Mouse (Mus musculus): Measurements from ENCODE around the gene Exog. TPM values are rescaled to one million over a fixed set of nuclear protein-coding genes. Genes with fewer than 3 reads are reported as not detected.

The Exog gene
- polyA plus RNA-seq (2017; shearing (Covaris generic)), result 10 to 100 TPM; 12.6 to 16.2 TPM

DNA sequence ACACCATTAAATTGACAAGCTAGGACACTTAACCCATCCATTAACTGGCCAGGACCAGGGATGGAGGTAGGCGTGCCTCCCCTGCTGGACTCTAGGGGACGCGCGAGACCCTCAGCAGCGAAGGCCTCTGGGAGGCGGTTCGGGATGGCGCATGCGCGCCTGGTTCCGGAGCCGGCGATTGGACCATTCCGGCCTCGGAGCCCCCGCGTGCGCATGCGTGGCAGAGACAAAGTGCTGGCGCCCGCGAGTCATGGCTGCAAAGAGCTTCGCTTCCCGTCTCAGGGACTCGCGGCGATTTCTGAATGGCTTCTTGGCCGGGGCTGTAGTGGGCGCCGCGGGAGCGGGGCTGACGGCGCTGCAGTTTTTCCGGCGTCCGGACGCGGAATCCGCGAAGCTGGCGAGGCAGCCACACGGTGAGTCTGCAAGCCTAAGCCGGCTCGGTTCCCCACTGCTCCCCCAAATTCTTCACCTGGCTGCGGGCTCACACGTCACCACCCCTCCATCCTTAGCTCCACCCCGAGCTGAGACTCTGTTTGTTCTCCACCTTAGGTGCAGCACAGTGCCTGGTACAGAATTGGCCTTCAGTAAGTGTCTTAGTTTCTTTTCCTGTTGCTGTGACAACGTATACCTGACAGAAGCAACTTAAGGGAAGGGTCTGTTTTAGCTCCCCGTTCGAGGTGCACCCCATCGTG lies at the start of gene Exog:
Exog (plus strand) TSS at position 206 of the 692 bp plus-strand sequence.
- peak; percentile 90 for ATAC-seq

DNA sequence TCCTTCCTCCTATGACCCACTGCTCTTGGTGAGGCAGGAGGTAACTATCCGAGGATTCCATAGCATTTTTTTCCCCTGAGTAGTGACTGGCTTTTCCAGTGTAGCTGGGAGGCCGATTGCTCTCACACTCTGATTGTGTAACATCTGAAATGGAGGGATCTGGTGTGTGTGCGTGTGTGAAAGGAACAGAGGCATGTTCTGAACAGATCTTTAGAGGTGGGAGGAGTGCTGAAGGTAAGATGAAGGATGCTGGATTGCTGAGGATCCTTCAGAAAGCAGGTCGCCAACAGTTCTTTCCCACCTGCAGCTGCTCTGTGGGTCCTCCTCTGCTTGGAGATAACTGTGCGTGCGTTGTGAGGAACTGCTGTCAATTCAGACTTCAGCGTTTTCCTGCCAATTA lies 43.4 kb upstream of the Exog start:
- no peak for ATAC-seq

DNA sequence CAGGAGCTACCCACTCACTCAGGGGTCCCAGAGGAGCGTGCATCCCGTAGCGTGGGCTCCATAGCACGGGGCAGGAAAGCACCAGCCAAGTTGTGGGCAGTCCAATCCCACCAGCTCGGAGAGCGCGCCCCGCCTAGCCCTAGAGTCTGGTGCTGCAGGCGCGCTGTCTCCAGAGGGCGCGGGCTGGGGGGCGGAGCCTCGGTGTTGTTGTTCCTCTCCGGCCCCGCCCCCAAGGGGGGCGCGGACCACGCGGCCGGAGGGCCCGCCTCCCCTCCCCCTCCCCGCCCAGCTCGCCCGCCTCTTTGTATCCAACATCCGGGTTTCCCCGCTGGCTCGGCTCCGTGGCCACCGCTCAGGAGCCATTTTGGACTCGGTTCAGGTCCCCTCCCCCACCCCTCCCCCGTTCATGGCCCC lies 42.9 kb upstream of the Exog start, which contains the start of gene Acvr2b:
Acvr2b (plus strand) TSS at position 318 of the 414 bp plus-strand sequence.
- peak; percentile 53 for ATAC-seq

DNA sequence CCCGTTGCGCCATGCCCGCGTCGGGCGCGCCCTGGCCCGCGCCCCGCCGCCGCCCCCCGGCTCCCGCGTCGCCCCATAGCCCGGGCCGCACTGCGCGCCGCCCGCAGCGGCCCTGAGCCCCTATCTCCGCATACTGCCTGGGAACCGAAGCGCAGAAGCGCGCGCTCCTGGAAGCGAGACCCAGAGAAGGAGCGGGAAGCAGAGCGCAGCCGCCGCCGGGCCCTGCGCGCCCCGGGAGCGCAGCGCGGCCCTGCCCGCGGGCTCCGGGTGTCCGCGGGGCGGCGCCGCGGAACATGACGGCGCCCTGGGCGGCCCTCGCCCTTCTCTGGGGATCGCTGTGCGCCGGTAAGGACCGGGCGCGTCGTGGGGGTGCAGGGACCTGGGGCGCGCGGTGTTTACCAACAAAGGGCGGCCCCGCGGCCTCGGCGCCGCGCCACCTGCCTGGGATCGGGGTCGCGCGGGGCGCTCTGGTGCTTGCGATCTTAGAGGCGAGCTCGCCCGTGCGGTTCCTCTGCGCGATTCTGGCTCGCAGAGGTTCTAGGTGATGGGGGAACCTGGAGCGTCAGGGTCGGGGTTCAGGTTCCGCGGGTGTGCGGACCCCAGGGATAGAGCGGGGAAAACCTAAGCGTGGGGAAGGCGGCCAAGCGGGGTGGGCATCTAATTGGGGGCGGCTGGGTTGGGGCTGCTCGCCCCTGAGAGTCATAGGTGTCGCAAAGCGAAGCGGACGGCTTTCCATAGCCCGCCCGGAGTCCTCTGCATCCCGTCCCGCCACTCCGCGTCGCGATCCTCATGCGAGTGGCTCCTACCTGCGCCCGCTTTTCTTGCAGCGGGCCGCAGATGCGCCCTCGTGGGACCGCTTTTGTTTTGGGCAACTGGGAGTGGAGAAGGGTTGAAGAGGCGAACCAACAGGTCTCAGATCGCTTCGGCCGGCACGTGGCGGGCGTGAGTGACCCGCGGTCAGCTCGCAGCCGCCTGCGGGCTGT lies 42.2 kb upstream of the Exog start:
- no peak for ATAC-seq

DNA sequence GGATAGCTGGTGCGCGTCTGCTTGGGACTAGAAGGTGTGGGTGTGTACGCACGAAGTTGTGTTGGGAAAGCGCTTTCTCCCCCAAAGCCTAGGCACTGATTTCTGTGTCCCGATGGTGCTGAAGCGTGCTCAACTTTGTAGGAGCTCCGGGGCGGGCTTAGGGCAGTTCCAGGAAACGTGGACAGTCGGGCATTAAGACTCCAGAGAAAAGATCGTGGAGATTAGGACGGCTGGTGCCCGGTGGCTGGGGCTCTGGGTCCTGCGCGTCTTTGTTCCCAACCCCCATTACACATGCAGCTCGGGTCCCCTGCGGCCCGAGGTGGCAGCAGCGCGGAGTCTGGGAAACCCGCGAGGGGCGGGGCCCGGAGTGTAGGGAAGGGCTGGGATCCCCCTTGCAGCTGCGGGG lies 41.5 kb upstream of the Exog start:
- ATAC-seq, result no peak

DNA sequence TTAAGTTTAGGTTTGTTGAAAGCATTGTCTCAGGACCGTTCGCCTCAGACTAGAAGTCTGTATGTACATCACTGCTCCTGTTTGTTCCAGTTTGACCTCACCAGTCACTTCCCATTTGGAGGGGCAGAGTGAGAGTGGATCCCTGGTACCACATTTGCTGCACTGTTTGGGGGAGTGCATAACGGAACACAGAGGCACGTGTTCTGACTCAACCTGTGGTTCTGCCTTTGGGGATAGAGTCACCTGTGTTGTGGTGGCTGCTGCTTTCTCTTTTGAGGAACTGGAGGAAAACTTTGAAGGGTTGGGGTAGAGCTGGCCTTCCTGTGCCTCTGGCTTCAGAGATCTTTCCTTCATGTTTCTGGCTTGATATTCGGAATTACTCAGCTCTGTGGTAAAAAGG lies 40.7 kb upstream of the Exog start:
- ATAC-seq, result no peak

DNA sequence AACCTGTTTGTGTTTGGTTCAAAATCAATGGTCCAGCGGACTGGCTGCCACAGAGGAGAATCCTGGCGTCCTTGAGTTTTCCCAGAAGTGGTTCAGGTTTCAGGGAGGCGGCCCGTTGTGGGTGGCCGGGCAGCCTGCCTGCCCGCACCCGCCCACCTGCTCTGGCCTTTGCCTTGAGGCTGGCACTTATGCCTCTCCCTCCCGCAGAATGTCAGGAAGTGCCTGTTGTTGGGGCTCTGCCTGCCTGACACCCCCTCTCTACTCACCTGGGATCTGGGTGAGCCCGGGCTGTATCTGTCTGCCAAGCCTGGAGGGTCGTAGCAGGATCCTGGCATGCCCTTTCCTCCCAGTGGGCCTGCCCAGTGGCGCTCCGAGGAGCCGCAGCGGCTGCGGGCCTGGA lies 36.9 kb upstream of the Exog start:
- no peak for ATAC-seq

DNA sequence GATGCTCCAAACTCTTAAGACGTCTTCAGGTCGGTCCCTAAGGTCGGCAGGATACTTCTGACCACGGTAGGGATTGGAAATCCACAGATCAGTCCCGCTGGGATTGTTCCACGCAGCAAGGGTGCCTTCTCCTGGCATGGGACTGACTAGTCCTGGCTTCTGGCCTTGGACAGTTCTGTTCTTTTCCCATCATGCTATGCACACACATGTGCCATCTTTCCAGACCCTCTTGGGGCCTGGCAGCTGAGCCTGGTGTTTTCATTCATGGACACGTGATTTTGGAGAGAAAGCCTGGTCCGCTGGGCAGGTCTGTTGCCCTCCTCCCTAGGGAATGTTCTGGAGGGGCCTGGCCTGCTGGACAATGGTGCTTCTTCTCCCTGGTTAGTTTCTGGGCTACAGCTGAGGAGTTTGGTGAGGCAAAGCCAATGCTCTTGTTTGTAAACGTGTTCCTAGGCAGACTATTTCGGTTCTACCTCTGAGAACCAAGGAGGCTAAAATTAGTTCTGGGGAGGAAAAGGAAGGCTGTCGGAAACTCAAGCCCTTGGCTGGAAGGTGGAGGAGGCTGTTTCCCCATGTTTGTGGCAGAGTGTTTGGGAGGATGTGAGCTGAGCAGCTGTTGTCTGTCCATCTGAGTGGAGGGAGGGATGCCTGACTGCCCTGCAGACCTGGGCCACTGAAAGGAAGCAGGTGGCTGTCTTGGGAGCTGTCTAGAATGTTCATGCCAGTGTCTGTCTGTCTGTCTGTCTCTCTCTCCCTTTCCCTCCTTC lies 35.7 kb upstream of the Exog start:
- no peak for ATAC-seq

DNA sequence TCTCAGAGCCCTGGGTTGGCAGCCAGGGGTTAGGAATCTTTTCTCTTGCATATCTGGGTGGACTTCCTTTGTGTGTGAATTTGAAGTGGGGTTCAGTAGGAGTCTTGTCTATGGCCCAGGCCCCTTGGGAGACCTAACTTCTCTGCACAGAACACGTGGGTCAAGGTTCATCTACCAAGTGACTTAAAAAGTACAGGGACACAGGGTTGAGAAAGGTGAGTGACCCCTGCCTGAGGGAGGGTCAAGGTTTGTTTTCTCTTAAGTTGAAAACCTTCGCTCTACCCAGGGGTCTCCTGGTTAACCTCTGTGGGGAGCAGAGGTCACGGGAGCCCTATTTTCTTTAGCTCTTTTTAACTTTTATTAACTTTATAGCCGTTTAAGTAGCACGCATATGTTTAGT lies 34.9 kb upstream of the Exog start:
- no peak for ATAC-seq

DNA sequence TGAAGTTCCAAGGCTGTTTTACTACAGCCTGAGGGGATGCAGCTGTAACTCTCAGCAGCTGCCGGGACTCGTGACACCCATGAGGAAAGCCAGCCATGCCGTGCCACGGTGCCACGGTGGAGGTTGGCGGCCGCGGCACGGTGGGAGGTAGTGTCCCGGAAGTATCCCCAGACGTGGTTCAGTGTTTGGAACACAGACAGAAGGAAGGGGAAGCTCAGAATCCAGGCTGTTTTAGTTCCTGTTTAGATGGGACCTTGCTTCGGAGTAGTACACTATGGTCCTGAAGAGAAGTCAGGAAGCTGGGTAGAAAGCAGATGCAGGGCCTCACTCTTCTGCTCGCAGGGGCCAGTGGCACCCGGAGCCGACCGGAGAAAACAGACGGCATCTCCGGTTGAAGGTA lies 26.7 kb upstream of the Exog start:
- no peak for ATAC-seq

DNA sequence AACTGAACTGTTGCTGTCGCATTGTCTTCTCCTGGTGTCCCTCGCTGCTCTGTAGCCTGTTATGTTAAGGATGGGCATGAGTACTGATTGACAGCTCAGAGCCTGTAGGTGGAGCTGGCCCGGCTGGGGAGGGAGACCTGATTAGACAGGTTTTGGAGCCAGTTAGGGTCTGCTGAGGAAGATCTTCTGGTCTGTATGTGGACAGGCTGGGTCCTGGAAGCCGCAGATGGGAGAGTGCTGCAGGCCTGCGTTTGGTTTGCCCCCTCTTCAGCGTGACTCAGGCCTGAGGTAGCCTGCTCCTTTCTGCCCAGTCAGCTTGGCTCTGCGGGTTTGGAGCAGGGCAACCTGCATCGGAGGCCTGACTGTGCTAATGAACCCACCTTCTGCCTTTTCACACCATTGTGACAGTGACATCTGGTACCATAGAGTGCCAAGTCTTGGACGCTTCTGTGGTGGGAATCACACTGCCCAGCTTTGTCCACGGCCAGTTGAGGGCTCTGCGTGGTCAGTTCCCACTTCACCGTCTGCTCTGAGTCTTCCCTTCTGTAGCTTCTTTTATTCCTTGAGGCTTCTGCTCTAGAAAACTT lies 24.8 kb upstream of the Exog start:
- no peak for ATAC-seq

DNA sequence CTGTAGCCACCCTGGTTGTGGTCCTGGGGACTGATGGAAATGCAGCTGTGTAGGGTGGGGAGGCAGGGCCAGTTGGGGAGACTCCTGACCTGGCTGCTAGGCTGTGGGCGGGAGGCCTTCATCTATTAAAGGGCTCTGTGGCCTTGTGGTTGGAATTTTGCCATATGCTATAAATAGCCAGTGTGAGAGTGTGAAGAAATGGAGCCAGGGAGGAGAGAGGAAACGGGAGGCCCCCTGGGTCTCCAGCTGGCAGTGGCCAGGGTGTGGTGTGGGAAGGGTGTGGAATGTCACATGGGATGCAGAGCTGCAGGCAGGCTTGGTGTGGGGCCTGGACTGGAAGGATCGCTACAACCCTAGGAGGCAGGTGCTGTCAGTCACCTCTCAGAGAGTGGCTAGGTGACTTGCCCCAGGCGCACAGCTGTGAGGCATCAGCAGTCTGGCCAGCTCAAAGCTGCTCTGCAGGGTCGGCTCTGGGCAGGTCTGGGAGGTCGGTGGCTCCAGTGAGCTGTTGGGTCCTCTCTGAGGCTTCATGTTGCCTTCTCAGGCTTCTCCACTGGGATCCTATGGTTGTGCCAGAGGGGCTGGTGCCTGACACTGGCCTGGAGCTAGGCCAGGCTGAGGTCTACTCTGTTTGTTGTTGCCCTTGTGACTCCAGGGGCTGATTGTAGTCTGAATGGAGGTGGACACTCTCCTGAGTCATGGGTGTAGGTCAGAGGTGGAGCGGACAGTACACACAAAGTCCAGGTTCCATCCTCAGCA lies 19.3 kb upstream of the Exog start:
- no peak for ATAC-seq

DNA sequence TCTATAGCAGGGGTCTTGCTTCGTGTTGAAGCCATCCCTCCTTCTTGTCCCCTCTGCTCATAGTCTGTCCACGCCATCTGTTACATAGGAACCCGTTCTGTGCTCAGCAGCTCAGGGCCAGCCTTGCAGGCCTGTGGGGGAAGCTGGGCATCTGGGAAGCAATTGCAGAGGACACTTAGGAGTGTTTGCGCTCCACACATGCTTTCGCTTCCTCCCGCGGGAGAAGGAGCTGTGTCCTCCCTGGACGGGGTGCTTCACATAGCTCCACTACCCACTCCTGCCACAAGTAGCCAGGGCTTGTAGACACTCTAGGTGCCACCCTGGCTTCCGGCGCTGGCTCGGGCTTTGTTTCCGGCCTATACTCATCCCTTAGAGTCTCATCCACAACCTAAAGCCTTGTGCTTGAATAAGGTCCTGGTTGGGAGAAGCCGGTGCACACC lies 18.7 kb upstream of the Exog start:
- ATAC-seq, result no peak

DNA sequence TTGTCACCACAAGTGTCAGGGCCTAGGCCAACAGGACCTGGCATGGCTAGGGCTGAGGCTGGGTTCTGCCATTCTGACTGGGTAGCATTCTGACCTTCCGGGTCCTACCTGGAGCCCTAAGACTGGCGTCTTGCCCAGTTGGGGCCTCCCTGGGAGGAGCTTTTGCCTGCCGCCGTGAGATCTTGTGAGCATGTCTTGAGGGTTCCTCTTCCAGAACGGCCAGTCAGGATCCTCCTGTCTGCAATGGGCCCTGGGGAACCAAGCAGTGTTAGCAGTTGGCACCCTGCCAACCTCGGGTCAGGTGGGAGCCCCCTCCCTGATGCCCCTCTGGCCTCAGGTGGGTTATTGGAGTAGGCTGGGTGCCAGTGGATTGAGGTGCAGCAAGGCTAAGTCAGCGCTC lies 18.3 kb upstream of the Exog start:
- no peak for ATAC-seq

DNA sequence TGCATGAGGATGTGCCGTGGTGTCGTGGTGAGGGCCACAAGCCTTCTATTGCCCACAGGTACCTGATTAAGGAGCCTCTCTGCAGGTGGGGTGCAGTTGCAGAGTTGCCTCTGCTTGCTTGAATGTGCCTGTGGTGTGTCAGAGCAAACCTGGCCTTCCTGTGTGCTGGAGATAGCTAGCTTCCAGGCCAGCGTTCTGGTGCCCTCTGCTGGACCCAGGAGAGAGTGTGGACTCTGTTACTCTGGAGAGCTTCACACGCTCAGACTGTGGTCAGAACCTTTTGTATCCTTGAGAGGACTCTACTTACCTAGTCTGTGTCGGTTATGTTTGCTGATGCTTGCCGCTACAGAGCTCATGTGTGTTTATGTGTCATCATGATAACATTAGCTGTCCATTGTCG lies 14.4 kb upstream of the Exog start:
- ATAC-seq, result peak; percentile 54

DNA sequence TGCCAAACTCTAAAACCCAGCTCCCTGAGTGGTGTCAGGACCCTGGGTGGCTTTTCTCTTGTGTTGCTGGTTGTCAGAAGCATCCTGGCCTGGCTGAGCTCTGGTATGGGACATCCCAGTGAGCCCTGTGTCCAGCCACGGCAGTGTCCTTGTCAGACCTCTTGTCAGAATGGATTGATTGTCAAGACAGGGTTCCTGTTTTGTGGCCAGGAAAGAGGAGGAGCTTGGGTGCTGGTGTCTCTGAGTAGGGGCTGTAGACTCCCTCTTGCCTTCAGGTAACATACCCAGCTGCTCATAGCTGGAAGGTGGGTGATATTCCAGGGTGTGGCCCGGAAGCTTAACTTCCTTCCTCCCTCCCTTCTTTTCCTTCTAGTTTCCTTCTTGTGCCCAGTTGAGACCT lies 8.9 kb upstream of the Exog start:
- no peak for ATAC-seq

DNA sequence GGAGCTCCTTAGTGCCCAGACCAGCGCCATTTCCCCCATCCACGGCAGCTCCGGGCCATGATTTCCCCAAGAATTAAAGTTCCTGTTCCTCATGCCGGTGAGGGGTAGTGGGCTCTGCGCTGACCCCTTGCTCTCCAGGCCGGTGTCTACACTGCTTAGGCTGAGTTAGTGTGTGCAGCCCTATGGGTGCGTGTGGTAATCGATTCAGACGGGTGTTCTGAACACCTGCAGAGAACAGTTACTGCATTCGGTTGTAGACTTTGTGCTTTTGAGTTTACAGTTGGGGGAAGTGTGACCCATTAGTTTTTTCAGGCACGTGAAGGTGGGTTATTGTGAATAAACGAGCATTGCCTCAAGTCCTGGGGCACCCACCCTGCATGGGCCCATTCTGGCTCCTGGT lies 6.7 kb upstream of the Exog start:
- no peak for ATAC-seq

DNA sequence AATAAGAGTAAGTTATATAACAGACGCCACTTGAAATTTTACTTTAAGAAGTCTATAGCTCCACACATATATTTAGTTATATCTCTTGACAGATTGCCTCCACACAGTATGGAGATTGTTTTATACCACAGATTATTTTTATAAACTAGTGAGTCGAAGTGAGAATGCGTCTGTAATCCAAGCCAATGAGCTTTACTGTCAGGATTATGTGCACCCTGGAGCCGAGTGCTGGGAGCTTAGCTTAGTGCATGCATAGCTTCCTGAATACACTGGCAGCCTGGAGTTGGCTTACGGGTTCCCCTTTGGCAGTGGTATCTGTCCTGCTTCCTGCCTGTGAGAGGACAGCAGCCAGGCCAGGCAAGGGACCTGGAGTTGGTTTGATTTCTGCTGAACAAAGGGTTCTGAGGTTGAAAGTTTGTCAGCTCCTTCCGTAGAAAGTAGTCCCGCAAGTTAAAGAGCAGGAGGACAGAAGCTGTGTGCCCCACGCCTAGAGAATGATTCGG lies 6.2 kb upstream of the Exog start:
- ATAC-seq, result no peak

DNA sequence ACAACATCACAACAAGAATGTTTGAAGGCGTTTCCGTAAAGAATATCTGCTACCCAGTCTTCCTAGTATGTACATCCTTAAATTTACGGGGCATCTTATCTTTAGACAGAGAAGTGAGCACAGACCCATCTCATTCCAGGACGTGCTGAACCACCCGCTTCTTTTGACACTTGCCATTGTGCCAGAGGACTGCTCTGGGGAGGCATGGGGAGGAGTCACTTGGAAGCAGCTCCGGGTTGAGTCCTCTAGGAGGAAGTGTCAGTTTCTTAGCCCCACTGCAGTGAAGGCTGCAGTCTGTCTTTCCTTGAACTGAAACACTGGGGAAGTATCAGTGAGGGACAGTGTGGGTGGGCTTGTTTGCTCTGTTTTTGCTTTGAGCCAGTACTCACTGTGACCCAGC lies 994 bp downstream of the Exog start:
- ATAC-seq, result no peak

DNA sequence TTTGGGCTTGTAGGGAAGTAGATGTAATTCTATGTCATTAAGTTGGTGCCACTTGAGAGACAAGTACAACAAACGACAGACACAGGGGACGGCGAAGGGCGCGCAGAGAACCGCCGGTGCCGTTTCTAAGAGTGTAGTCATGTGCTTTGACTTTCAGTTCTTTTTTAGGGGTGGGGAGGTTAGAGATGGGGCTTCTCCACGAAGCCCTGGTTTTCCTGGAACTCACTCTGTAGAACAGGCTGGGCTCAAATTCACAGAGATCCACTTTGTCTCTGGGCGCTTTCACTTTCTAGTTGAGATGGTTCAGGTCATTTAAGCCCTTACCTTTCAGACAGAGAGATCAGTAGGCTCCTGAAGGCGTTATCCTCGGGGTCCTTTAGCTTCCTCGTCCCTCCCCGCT lies 11.2 kb downstream of the Exog start:
- ATAC-seq, result peak; percentile 41

DNA sequence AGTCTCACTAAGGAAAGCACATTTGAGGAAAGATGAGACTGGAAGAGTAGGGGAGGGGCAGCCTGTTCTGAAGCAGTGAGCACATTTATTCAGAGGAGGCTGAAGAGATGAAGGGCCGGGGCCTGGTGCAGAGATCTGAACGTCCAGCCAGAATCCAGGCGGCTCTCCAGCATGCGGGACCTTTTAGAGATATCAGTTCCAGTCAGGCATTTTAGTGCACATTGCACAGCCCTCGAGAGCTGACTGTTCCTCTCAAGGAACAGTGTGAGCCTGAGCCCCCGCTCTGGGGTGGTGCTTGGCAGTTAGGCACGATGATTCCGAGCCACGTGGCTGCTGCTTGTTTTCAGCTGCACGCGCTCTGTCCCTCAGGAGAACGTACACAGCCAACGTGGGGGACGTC lies 12.4 kb downstream of the Exog start:
- no peak for ATAC-seq

DNA sequence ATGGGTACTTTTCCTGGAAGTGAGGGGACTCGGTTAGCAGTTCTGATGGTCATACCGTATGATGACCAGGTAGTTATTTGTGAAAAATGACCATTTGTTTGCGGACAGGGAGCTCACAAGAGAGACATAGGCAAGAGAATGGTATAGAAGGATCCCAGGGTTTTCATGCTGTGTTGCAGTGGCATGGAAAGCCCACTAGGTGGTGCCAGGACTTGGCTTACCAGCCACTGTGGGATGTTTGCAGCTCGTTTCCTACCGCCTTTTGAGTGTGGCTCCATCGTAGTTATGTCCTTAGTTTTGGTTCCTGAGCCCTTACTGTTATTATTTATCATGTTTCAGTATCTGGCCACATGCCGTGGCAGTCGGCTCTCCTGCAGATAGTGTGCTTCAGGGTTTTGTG lies 15.7 kb downstream of the Exog start:
- ATAC-seq, result peak; percentile 78
